Mouse (Mus musculus) bone marrow, adult 2 months (tissue): ENCODE data around the gene Usmg5. TPM values are rescaled to one million over a fixed set of nuclear protein-coding genes. Genes with fewer than 3 reads are reported as not detected.

Experiments used
- H3K27ac ChIP-seq: fragments of 200-500 bp; 2 replicates; pipeline ENCODE4 v1.5.1; 2012; ENCODE audit warnings: low read depth, mild to moderate bottlenecking, control low read depth, inconsistent platforms, low read length; ENCODE audit not compliant: control insufficient read depth, poor library complexity, insufficient read depth
- H3K4me1 ChIP-seq: fragments of 200-500 bp; 2 replicates; pipeline ENCODE4 v1.6.1; 2011; ENCODE audit warnings: low read length; ENCODE audit not compliant: control insufficient read depth, insufficient read depth
- H3K4me3 ChIP-seq: fragments of 200-500 bp; replicated peaks from 2 replicates; pipeline ENCODE3; 2011; ENCODE audit warnings: mild to moderate bottlenecking, low read depth, low read length, control low read depth; ENCODE audit not compliant: control insufficient read depth
- CTCF ChIP-seq: fragments of 200-500 bp; IDR thresholded peaks from 2 replicates; pipeline ENCODE4 v1.5.1; 2011; ENCODE audit warnings: low read length, control low read depth; ENCODE audit not compliant: control insufficient read depth, insufficient read depth
- POLR2A ChIP-seq: fragments of 200-500 bp; IDR thresholded peaks from 2 replicates; pipeline ENCODE4 v1.6.1; 2011; ENCODE audit warnings: low read depth, mild to moderate bottlenecking, control low read depth, low read length, borderline replicate concordance; ENCODE audit not compliant: control insufficient read depth
- WGBS: fragments of 180-500 bp; shearing (Covaris S2); methylation state at CpG from one replicate; pipeline ENCODE4 v1.1.7; 2018; 5-methylcytosine and 5-hydroxymethylcytosine counted together
- polyA plus RNA-seq: library from polyadenylated mRNA; stranded (reverse); fragments of >200 nt; gene quantifications from 2 replicates; pipeline ENCODE4 v1.2.4, GENCODE M21; 2011; ENCODE audit warnings: low replicate concordance; ENCODE audit not compliant: missing spikeins, insufficient read depth, insufficient read length

Gene Usmg5
- polyA plus RNA-seq, 1 experiment: 341 TPM

- Histone ChIP-seq H3K4me3 (no peak overlapping the region), H3K4me1 (peaks cover 4% of the 10 kb centered on the region; the same call in 1 of the 2 replicates), H3K27ac (no peak overlapping the region)
- 87% methylated on average over 11 of the region's 11 CpGs for WGBS
- TF ChIP-seq CTCF: no peak
- TF ChIP-seq POLR2A: no peak
Measured at GRCm38 (mm10) chr19:47128835-47129234, 38.4 kb upstream of the Usmg5 start.

- WGBS: 90% methylated on average over 10 of the region's 10 CpGs
- TF ChIP-seq CTCF: no peak
- no peak for TF ChIP-seq POLR2A
- H3K4me1 ChIP-seq: no peaks in the 10 kb centered on the region; the same call in 1 of the 2 replicates
Measured at GRCm38 (mm10) chr19:47128164-47128563, 37.7 kb upstream of the Usmg5 start.

GRCm38 (mm10) chr19:47122802-47123201 lies 32.4 kb upstream of the Usmg5 start:
- WGBS: 39% methylated on average over 2 of the region's 2 CpGs
- TF ChIP-seq CTCF (peak; percentile 70), POLR2A (no peak)
- no peak overlapping the region for H3K27ac ChIP-seq
- no peaks in the 10 kb centered on the region for H3K4me1 ChIP-seq
- H3K4me3 ChIP-seq: no peak overlapping the region

More at GRCm38 (mm10) chr19:47128164-47128563, 37.7 kb upstream of the Usmg5 start:
- H3K4me3 ChIP-seq: no peak overlapping the region
- no peak overlapping the region for H3K27ac ChIP-seq

DNA sequence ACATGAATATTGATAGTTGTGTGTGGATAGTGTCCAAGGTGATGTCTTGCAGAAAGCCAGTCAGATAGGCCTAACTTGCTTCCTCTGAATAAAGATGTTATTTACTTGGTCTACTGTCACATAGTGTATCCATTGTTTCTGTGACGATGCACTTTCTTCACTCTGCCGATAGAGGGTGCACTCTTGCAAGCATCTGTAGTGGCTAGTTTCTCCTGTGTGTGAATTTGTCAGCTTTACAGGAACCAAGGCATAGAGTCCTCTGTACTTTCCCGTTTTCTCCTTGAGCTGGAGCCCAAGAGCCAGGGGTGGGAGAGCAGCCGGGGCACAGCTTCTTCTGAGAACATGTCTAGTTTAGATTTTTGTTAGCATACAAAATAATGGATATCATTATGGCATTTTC lies 30.6 kb upstream of the Usmg5 start:
- WGBS: 31% methylated on average over 4 of the region's 4 CpGs
- no peaks in the 10 kb centered on the region for H3K4me1 ChIP-seq
- TF ChIP-seq POLR2A: no peak
- TF ChIP-seq CTCF: peak; percentile 45; the same call in 1 of the 2 replicates
- no peak overlapping the region for H3K4me3 ChIP-seq
- H3K27ac ChIP-seq: no peak overlapping the region

GRCm38 (mm10) chr19:47118634-47119033 lies 28.2 kb upstream of the Usmg5 start:
- no peaks in the 10 kb centered on the region for H3K4me1 ChIP-seq
- TF ChIP-seq CTCF (no peak), POLR2A (no peak)
- no peak overlapping the region for H3K4me3 ChIP-seq
- 68% methylated on average over 2 of the region's 2 CpGs for WGBS
- no peak overlapping the region for H3K27ac ChIP-seq

- TF ChIP-seq CTCF (no peak), POLR2A (no peak)
Measured at GRCm38 (mm10) chr19:47104641-47105271, 14.3 kb upstream of the Usmg5 start.

DNA sequence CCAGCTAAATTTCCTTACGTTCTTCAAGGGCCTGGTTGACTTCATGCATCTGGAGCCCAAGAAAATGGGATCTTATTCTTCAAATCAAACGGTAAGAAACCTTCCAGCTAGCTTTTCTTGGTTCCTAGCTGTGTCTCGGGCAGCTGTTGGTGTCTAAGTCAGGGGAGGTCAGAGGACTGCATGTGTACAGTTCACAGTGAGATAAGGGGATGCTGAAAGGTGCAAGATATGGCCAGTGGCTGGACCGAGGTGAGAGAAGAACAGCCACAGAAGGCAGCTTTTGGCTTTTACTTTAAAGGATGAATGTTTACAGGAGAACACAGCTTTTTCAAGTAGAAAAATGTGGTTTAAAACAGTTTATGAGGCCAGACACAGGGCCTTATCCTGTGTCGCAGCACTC lies 10.6 kb upstream of the Usmg5 start:
- H3K4me3 ChIP-seq: no peak overlapping the region
- H3K4me1 ChIP-seq: no peaks in the 10 kb centered on the region
- no peak overlapping the region for H3K27ac ChIP-seq
- 78% methylated on average over 5 of the region's 5 CpGs for WGBS
- TF ChIP-seq POLR2A (no peak), CTCF (no peak)

More at GRCm38 (mm10) chr19:47104641-47105271, 14.3 kb upstream of the Usmg5 start:
- Histone ChIP-seq H3K4me1 (no peaks in the 10 kb centered on the region), H3K4me3 (no peak overlapping the region), H3K27ac (no peak overlapping the region)
- 87% methylated on average over 9 of the region's 9 CpGs for WGBS

DNA sequence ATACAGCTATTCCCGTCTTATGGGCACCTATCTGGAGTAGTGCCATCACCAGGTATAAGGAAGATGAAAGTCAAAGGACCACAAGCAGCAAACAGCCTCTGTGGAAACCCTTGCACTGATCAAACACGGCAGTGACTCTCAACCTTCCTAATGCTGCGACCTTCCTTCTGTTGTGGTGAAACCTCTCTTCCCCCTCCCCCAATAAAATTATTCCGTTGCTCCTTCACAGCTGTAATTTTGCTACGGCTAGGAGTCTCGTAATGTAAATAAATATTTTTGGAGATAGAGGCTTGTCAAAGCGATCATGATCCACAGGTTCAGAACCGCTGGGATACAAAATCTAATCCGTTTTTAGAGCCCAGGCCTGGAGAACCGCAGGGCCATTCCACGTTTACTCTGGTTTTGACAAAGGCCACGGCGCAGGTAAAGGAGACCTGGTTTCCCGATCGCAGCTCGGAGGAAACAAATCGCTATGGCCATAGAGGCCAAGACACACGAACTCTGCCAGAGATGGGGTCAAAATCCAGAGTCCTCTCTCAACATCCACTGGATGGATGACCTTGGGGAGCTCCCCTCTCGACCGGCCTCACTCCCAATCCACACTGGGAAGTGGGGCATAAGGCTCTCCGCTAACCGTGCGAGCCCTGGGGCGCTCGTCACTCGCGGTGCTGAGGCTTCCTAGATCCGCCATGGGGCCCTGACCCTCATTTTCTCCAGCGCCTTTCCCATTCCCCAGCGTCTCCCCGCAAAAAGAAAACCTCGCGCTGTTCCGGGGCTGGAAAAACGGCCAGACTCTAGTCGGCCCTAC lies 525 bp downstream of the Usmg5 start:
- TF ChIP-seq POLR2A (no peak), CTCF (no peak)
- Histone ChIP-seq H3K4me1 (peaks cover 1% of the 10 kb centered on the region; the same call in 1 of the 2 replicates), H3K4me3 (peak overlapping the region; percentile 77), H3K27ac (peak overlapping the region; percentile 38)
- under 1% methylated on average over 36 of the region's 36 CpGs for WGBS

- Histone ChIP-seq H3K4me3 (no peak overlapping the region), H3K27ac (no peak overlapping the region), H3K4me1 (peaks cover 1% of the 10 kb centered on the region; the same call in 1 of the 2 replicates)
- WGBS: 83% methylated on average over 3 of the region's 3 CpGs
- TF ChIP-seq CTCF: no peak
- no peak for TF ChIP-seq POLR2A
Measured at GRCm38 (mm10) chr19:47088226-47088625, 2.2 kb downstream of the Usmg5 start.
